Mouse (Mus musculus): Measurements from ENCODE around the gene Dut. TPM values are rescaled to one million over a fixed set of nuclear protein-coding genes. Genes with fewer than 3 reads are reported as not detected.

The Dut gene
- total and polyA plus RNA-seq, 3 experiments: 146 to 331 (median 276) TPM

- H3K79me2 ChIP-seq (ENCODE audit: control insufficient read depth, insufficient read depth, low read length, poor library complexity): no peaks in the 10 kb centered on the region
- TF ChIP-seq TAL1 (IDR thresholded peaks at IDR 0.05; ENCODE audit: low read length) (no peak), ELF1 (IDR thresholded peaks at IDR 0.05; ENCODE audit: low read depth, low read length) (no peak), ZC3H11A (IDR thresholded peaks at IDR 0.05; ENCODE audit: low read depth, low read length) (no peak), JUND (IDR thresholded peaks at IDR 0.05; ENCODE audit: low read depth, low read length) (no peak), NRF1 (IDR thresholded peaks at IDR 0.05; ENCODE audit: insufficient read depth, low read depth, low read length, poor library complexity, severe bottlenecking) (no peak), GABPA (IDR thresholded peaks at IDR 0.05; ENCODE audit: low read depth, low read length) (no peak), MYB (IDR thresholded peaks at IDR 0.05; ENCODE audit: low read depth, low read length) (no peak), ZMIZ1 (IDR thresholded peaks at IDR 0.05; ENCODE audit: low read depth, low read length) (no peak), TBP (IDR thresholded peaks at IDR 0.05; ENCODE audit: low read depth, low read length) (no peak), RCOR1 (IDR thresholded peaks at IDR 0.05; ENCODE audit: low read depth, low read length) (no peak), MEF2A (IDR thresholded peaks at IDR 0.05; ENCODE audit: extremely low read depth, insufficient replicate concordance, low read depth, low read length, poor library complexity, severe bottlenecking) (no peak), ETS1 (IDR thresholded peaks at IDR 0.05; ENCODE audit: low read depth, low read length) (no peak), SMC3 (IDR thresholded peaks at IDR 0.05; ENCODE audit: low read depth, low read length) (no peak), MAZ (IDR thresholded peaks at IDR 0.05; ENCODE audit: low read depth, low read length) (no peak)
- no peaks in the 10 kb centered on the region for H3K4me1 ChIP-seq (ENCODE audit: control insufficient read depth in 1 of 2, insufficient read depth in 2 of 2, low read length in 2 of 2)
- DNase-seq (ENCODE audit: low read depth, low spot score): no peak
- H3K27ac ChIP-seq (ENCODE audit: control insufficient read depth, low read depth, low read length): no peak overlapping the region
- no peak overlapping the region for H3K4me3 ChIP-seq (ENCODE audit: control insufficient read depth in 1 of 2, insufficient read depth in 1 of 2, low read depth in 2 of 2, low read length in 2 of 2)
- H3K9me3 ChIP-seq (replicated peaks; ENCODE audit: insufficient read depth, low read length): no peaks in the 10 kb centered on the region
- H3K9ac ChIP-seq (ENCODE audit: control insufficient read depth, low read depth, low read length, poor library complexity, severe bottlenecking): no peak overlapping the region
- no peaks in the 10 kb centered on the region; a peak in 1 of 4 replicates for H3K27me3 ChIP-seq (ENCODE audit: control insufficient read depth in 1 of 2, insufficient read depth in 2 of 2, low read length in 2 of 2)
- H3K36me3 ChIP-seq (ENCODE audit: control insufficient read depth in 1 of 2, insufficient read depth in 2 of 2, low read length in 2 of 2): no peaks in the 10 kb centered on the region
These were observed 55.6 kb downstream of the Dut start for GRCm38 (mm10) chr2:125302625-125302924.

- TF ChIP-seq CTCF (IDR thresholded peaks at IDR 0.05 in 2 of 3, conservative IDR thresholded peaks at IDR 0.05 in 1 of 3; ENCODE audit: control insufficient read depth in 1 of 3, insufficient read depth in 1 of 3, low read depth in 2 of 3, low read length in 3 of 3, poor library complexity in 1 of 3, severe bottlenecking in 1 of 3) (peak; percentile 20 to 40 (median 29); a peak in 3 of 6 replicates), SMC3 (IDR thresholded peaks at IDR 0.05; ENCODE audit: low read depth, low read length) (peak; percentile 32; the same call in 1 of the 2 replicates), GABPA (IDR thresholded peaks at IDR 0.05; ENCODE audit: low read depth, low read length) (no peak), SIN3A (IDR thresholded peaks at IDR 0.05; ENCODE audit: low read length) (no peak)
- Histone ChIP-seq H3K27ac (ENCODE audit: control insufficient read depth, low read depth, low read length) (no peak overlapping the region), H3K79me2 (ENCODE audit: control insufficient read depth, insufficient read depth, low read length, poor library complexity) (no peaks in the 10 kb centered on the region), H3K4me3 (ENCODE audit: control insufficient read depth in 1 of 2, insufficient read depth in 1 of 2, low read depth in 2 of 2, low read length in 2 of 2) (no peak overlapping the region), H3K4me1 (ENCODE audit: control insufficient read depth in 1 of 2, insufficient read depth in 2 of 2, low read length in 2 of 2) (no peaks in the 10 kb centered on the region), H3K9ac (ENCODE audit: control insufficient read depth, low read depth, low read length, poor library complexity, severe bottlenecking) (no peak overlapping the region), H3K9me3 (replicated peaks; ENCODE audit: insufficient read depth, low read length) (no peaks in the 10 kb centered on the region), H3K36me3 (ENCODE audit: control insufficient read depth in 1 of 2, insufficient read depth in 2 of 2, low read length in 2 of 2) (no peaks in the 10 kb centered on the region), H3K27me3 (ENCODE audit: control insufficient read depth in 1 of 2, insufficient read depth in 2 of 2, low read length in 2 of 2) (no peaks in the 10 kb centered on the region; a peak in 1 of 4 replicates)
- DNase-seq (ENCODE audit: low read depth, low spot score): peak; percentile 7
These were observed 56.9 kb downstream of the Dut start for GRCm38 (mm10) chr2:125303764-125304384.
